Mouse (Mus musculus): Measurements from ENCODE around the gene Ccdc85a. TPM values are rescaled to one million over a fixed set of nuclear protein-coding genes. Genes with fewer than 3 reads are reported as not detected.
A peak's percentile ranks its signal among the peaks of the same experiment; 100 is the strongest.

Ccdc85a gene
- 18.8 and 23.0 TPM in 2 replicates for polyA plus RNA-seq (2012; rRNA removed)

DNA sequence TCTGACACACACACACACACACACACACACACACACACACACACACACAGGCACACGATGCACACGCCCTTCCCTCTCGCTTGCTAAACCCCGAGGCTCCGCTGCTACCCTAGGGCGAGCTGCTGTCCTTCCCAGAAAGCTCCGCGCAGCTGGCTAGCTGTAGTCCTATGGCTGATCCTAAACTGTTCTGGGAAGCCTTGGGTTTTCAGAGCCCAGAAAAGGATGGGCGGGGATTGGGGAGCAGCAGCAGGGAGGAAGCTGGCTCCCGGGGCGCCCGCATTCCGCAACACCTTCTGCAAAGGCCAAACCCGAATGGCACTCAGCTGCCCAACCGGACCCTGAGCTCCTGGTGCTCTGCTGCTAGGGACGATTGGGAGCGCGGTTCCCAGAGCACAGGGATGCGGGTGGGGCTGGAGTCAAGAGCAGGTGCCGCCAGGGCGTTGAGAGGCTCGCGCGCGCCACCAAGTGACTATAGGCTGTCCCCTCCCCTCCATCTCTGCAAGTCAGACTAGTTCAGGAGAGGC, at the start of gene Ccdc85a:
Ccdc85a (minus strand) TSS at position 414 of the 524 bp plus-strand sequence.
- TF ChIP-seq CTCF (IDR thresholded peaks at IDR 0.05; ENCODE audit: borderline replicate concordance, insufficient read depth, low read depth, low read length), result peak; percentile 62
- TF ChIP-seq POLR2A (IDR thresholded peaks at IDR 0.05; ENCODE audit: borderline replicate concordance, insufficient read depth, low read length), result no peak
- under 1% methylated on average over 25 of the region's 25 CpGs for WGBS
- Histone ChIP-seq H3K27me3 (ENCODE audit: control insufficient read depth, insufficient read depth, low read length) (no peaks in the 10 kb centered on the region), H3K4me3 (replicated peaks; ENCODE audit: insufficient read depth, low read depth, low read length) (peak within 1 kb of the TSS; percentile 54), H3K4me1 (ENCODE audit: control insufficient read depth, insufficient read depth, low read length) (no peaks in the 10 kb centered on the region), H3K27ac (ENCODE audit: insufficient read depth, low read length) (no peak within 1 kb of the TSS)
- peak; percentile 77 to 78 for DNase-seq

DNA sequence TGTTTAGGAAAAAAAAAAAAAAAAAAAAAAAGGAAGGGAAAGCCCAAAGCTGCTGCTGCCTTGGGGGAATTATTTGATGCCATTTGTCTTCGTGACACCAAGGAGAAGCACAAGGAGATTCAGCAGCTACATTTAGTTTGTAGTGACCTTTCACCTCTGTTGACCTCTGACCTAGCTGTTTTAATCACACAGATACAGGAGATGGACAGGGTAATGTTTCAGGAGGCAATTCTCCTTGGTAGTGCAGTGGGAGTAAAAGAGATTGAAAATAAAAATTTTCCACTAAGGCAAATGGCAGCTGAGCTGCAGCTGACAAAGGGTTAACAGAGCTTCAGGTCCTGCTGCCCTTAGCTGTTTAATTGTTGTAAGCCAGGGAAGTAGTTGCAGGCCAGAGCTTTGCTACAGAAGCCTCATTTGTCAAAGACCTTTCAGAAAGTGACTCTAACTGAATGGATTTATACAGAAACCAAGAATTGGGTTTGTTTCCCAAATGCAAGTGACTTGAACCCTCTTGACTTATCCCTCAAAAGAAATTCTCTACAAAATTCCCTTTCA, 49.5 kb upstream of the Ccdc85a start:
- H3K27ac ChIP-seq (ENCODE audit: insufficient read depth, low read length), result no peak overlapping the region
- no peak overlapping the region for H3K4me3 ChIP-seq (replicated peaks; ENCODE audit: insufficient read depth, low read depth, low read length)
- no peaks in the 10 kb centered on the region for H3K27me3 ChIP-seq (ENCODE audit: control insufficient read depth, insufficient read depth, low read length)
- WGBS, result 56% methylated on average over 1 of the region's 1 CpGs
- DNase-seq, result no peak
- TF ChIP-seq POLR2A (IDR thresholded peaks at IDR 0.05; ENCODE audit: borderline replicate concordance, insufficient read depth, low read length), result no peak
- no peaks in the 10 kb centered on the region for H3K4me1 ChIP-seq (ENCODE audit: control insufficient read depth, insufficient read depth, low read length)

DNA sequence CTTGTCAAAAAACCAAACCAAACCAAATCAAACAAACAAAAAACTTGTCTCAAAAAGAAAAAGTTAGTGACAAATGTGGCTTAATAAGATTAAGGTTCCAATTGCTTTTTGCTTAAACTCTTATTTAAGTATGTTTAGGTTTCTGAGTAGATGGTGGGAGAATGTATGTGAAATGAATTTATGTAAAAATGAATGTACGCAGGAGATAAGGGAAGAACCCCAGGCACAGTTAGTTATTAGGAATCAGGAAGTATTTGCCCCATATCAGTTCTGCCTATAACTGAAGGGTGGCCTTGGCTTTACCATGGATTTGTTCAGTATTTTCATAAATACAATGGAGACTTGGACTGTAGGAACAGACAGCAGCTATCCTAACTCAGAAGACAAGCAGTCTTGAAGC, 49.0 kb upstream of the Ccdc85a start:
- 100% methylated on average over 1 of the region's 1 CpGs for WGBS
- DNase-seq, result no peak
- H3K27ac ChIP-seq (ENCODE audit: insufficient read depth, low read length), result no peak overlapping the region
- TF ChIP-seq POLR2A (IDR thresholded peaks at IDR 0.05; ENCODE audit: borderline replicate concordance, insufficient read depth, low read length), result no peak
- TF ChIP-seq CTCF (IDR thresholded peaks at IDR 0.05; ENCODE audit: borderline replicate concordance, insufficient read depth, low read depth, low read length), result no peak
- H3K27me3 ChIP-seq (ENCODE audit: control insufficient read depth, insufficient read depth, low read length), result no peaks in the 10 kb centered on the region
- H3K4me1 ChIP-seq (ENCODE audit: control insufficient read depth, insufficient read depth, low read length), result no peaks in the 10 kb centered on the region
- no peak overlapping the region for H3K4me3 ChIP-seq (replicated peaks; ENCODE audit: insufficient read depth, low read depth, low read length)

DNA sequence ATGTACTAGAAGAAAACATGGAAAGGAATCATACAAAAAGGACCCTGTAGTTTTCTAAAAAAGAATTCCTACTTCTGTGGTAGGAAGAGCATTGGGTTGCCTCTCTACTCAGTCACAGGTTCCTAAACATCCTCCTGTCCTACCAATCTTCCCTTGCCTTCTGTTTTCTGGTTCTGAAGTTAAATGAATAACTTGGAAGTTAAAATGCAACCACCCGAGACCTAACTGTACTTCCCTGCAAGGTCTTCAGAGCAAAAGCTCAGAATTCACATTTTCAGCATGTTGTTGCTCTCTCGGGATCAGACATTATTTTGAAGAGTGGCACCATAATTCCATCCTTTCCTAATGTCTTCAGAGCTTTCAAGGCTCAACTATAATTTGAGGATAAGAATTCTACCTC, 46.6 kb upstream of the Ccdc85a start:
- WGBS, result 89% methylated on average over 2 of the region's 2 CpGs
- no peak overlapping the region for H3K4me3 ChIP-seq (replicated peaks; ENCODE audit: insufficient read depth, low read depth, low read length)
- no peak for DNase-seq
- H3K4me1 ChIP-seq (ENCODE audit: control insufficient read depth, insufficient read depth, low read length), result no peaks in the 10 kb centered on the region
- no peak for TF ChIP-seq CTCF (IDR thresholded peaks at IDR 0.05; ENCODE audit: borderline replicate concordance, insufficient read depth, low read depth, low read length)
- TF ChIP-seq POLR2A (IDR thresholded peaks at IDR 0.05; ENCODE audit: borderline replicate concordance, insufficient read depth, low read length), result no peak
- no peak overlapping the region for H3K27ac ChIP-seq (ENCODE audit: insufficient read depth, low read length)
- H3K27me3 ChIP-seq (ENCODE audit: control insufficient read depth, insufficient read depth, low read length), result no peaks in the 10 kb centered on the region

DNA sequence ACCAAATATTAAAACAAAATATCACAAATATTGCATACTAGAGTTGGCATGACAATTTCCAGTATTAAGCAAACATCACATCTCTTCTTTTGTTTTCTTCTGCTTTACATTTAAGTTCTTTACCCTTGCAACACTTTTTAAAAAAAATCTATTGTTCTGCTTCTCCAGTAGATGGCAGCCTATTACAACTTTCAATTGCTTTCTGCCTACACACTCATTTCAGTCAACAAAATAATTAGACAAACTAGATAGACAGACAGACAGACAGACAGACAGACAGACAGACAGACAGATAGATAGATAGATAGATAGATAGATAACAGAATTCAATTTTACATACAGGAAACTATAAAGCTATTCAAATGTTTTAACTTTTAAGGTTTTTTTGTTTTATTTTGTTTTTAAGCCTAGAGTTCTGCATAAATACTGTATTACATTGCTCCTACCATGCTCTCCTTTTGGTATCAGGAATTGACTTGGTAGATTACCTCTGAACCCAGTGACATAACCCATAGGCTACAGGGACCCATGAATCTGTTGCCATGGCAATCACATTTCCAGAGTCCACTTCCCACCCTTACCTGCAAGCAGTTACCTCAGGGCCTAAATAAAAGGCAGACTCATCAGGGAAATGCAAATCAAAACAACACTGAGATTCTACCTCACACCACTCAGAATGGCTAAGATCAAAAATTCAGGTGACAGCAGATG, 26.8 kb upstream of the Ccdc85a start:
- Histone ChIP-seq H3K4me1 (ENCODE audit: control insufficient read depth, insufficient read depth, low read length) (no peaks in the 10 kb centered on the region), H3K27ac (ENCODE audit: insufficient read depth, low read length) (no peak overlapping the region), H3K4me3 (replicated peaks; ENCODE audit: insufficient read depth, low read depth, low read length) (no peak overlapping the region), H3K27me3 (ENCODE audit: control insufficient read depth, insufficient read depth, low read length) (no peaks in the 10 kb centered on the region)
- no peak for TF ChIP-seq CTCF (IDR thresholded peaks at IDR 0.05; ENCODE audit: borderline replicate concordance, insufficient read depth, low read depth, low read length)
- TF ChIP-seq POLR2A (IDR thresholded peaks at IDR 0.05; ENCODE audit: borderline replicate concordance, insufficient read depth, low read length), result no peak
- DNase-seq, result no peak

DNA sequence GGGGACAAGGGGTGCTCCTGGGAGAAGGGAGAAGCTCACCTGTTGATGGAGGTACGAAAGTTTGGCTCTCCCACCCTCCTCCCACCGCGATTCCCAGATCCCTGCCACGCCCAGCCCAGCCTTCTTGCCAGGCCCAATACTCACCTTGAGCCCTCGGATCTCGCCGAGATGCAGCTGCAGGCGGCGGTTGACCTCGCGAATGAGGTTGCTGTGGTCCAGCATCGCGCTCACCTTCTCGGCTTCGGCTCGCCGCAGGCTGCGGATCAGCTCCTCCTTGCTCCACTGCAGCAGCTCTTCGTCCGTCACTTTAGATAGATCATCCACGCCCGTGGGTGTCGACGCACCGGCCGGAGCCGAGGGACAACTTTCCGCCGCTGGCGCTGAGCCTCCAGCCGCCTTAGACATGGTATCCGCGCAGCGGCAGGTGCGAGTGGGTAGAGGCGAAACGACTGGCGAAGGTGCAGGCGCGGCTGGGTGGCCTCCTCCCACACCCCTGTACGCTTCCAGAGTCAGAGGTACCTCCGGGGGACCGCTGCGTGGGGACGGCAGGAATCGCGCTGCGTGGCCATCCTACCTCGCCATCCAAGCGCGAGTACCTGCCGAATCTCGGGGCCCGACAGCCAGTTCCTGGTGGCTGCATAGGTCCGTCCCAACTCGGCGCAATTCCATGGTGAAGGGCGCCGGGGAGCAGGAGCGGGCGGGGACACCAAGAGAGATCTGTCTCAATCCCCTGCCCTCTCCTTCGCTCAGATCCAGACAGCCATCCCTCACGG, 800 bp downstream of the Ccdc85a start:
- H3K4me1 ChIP-seq (ENCODE audit: control insufficient read depth, insufficient read depth, low read length), result no peaks in the 10 kb centered on the region
- H3K27ac ChIP-seq (ENCODE audit: insufficient read depth, low read length), result no peak overlapping the region
- peak overlapping the region; percentile 54 for H3K4me3 ChIP-seq (replicated peaks; ENCODE audit: insufficient read depth, low read depth, low read length)
- no peak for TF ChIP-seq POLR2A (IDR thresholded peaks at IDR 0.05; ENCODE audit: borderline replicate concordance, insufficient read depth, low read length)
- no peak for TF ChIP-seq CTCF (IDR thresholded peaks at IDR 0.05; ENCODE audit: borderline replicate concordance, insufficient read depth, low read depth, low read length)
- no peaks in the 10 kb centered on the region for H3K27me3 ChIP-seq (ENCODE audit: control insufficient read depth, insufficient read depth, low read length)
- peak in 1 of 2 experiments; percentile 14 for DNase-seq
- WGBS, result 1% methylated on average over 61 of the region's 63 CpGs

DNA sequence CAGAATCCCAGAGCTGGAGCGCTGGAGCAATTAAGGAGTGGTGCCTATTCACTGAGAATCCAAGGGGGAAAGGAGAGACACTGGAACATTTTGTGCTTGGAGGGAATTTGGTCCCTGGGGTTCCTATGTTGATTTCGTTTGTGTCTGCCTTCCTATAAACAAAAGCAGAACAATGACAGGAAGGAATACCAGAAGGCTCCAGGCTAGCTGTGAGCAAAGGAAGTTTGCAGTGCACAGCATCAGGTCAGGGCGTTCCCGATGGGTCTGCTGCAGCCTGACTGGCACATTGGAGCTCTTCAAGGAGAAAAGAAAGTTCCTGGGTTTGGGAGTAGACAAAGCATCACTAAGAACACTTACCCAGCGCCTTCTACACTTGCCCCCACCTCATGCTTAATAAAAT, 1.9 kb downstream of the Ccdc85a start:
- WGBS, result 16% methylated on average over 5 of the region's 5 CpGs
- no peak for TF ChIP-seq CTCF (IDR thresholded peaks at IDR 0.05; ENCODE audit: borderline replicate concordance, insufficient read depth, low read depth, low read length)
- TF ChIP-seq POLR2A (IDR thresholded peaks at IDR 0.05; ENCODE audit: borderline replicate concordance, insufficient read depth, low read length), result no peak
- Histone ChIP-seq H3K27ac (ENCODE audit: insufficient read depth, low read length) (no peak overlapping the region), H3K4me1 (ENCODE audit: control insufficient read depth, insufficient read depth, low read length) (no peaks in the 10 kb centered on the region), H3K27me3 (ENCODE audit: control insufficient read depth, insufficient read depth, low read length) (no peaks in the 10 kb centered on the region), H3K4me3 (replicated peaks; ENCODE audit: insufficient read depth, low read depth, low read length) (no peak overlapping the region)
- no peak for DNase-seq

Measured in cerebellum, adult 2 months (tissue).